Mouse (Mus musculus) hindbrain, embryonic 12.5 days (tissue): ENCODE measurements at regions not wholly inside any gene's neighbourhood (a gene's known extent, or its start where the extent isn't known, plus 50 kb on each side); places are given as distances from the start of the nearest gene placed in this dataset.

Source experiments
- ATAC-seq: fragments of 200-750 bp; cut with Nextera tagmentation; 2 replicates; pipeline ENCODE4 v1.8.0; 2017; ENCODE audit warnings: moderate TSS enrichment; ENCODE audit not compliant: low FRiP score
- H3K27ac ChIP-seq: fragments of 300-500 bp; sonication (generic); 2 replicates; pipeline ENCODE4 v1.5.1; 2016; ENCODE audit warnings: mild to moderate bottlenecking
- H3K27me3 ChIP-seq: fragments of 300-500 bp; sonication (generic); 2 replicates; pipeline ENCODE4 v1.6.1; 2016; ENCODE audit warnings: mild to moderate bottlenecking
- H3K36me3 ChIP-seq: fragments of 300-500 bp; sonication (generic); 2 replicates; pipeline ENCODE4 v1.6.1; 2016; ENCODE audit warnings: mild to moderate bottlenecking
- H3K4me1 ChIP-seq: fragments of 300-500 bp; sonication (generic); 2 replicates; pipeline ENCODE4 v1.6.1; 2016
- H3K4me2 ChIP-seq: fragments of 300-500 bp; sonication (generic); replicated peaks from 2 replicates; pipeline ENCODE4 v1.6.1; 2016; ENCODE audit warnings: mild to moderate bottlenecking
- H3K4me3 ChIP-seq: fragments of 300-500 bp; sonication (generic); 2 replicates; pipeline ENCODE4 v1.5.1; 2016; ENCODE audit warnings: mild to moderate bottlenecking
- H3K9ac ChIP-seq: fragments of 300-500 bp; sonication (generic); 2 replicates; pipeline ENCODE4 v1.6.1; 2016; ENCODE audit warnings: mild to moderate bottlenecking, moderate library complexity
- H3K9me3 ChIP-seq: fragments of 300-500 bp; sonication (generic); replicated peaks from 2 replicates; pipeline ENCODE4 v1.6.1; 2016; ENCODE audit warnings: mild to moderate bottlenecking
- WGBS: fragments of 180-500 bp; shearing (Covaris S2); methylation state at CpG from one replicate; pipeline ENCODE4 v1.1.7; 2016; 5-methylcytosine and 5-hydroxymethylcytosine counted together

DNA sequence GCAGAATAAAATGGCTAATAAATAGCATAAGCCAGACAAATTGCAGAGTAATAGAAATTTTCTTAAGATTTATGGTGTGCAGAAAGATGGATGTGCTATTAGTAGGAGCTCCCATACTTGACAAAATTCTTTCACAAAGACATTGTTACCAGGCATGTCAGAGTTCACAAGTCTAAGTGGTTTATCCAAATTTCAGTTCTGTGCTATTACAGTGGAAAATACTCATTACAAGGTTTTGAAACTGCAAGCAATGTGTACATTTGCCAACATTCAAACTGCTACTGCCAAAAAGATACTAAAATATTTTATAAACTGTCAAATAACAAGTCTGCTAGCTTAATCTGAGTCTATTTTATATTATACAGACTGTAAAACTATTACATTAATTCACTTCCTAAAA, 1550.2 kb upstream of the Acvr2a start:
- Histone ChIP-seq H3K27ac (no peak overlapping the region), H3K27me3 (no peaks in the 10 kb centered on the region), H3K9me3 (no peaks in the 10 kb centered on the region), H3K36me3 (no peaks in the 10 kb centered on the region), H3K9ac (no peak overlapping the region), H3K4me1 (no peaks in the 10 kb centered on the region), H3K4me2 (no peak overlapping the region), H3K4me3 (no peak overlapping the region)
- ATAC-seq: no peak

DNA sequence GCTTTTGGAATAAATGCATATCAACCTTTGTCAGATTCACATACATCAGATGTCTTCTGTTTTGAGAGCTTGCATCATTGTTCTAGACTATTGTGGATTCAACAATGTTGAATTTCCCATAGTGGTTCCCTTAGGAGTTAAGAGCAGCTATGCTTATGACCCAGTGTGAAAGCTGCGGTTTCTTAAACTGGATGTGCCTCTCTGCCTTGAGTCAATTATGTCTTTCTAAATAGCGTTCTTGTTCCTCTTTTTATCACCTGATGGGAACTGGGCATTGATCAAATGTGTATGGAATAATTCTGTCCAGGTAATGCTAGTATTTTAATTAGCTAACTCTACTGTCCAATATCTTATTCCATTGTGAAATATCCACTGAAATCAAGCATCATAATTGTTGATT, 1548.0 kb upstream of the Acvr2a start:
- Histone ChIP-seq H3K4me1 (no peaks in the 10 kb centered on the region), H3K27me3 (no peaks in the 10 kb centered on the region), H3K4me3 (no peak overlapping the region), H3K9ac (no peak overlapping the region), H3K27ac (no peak overlapping the region), H3K4me2 (no peak overlapping the region), H3K9me3 (no peaks in the 10 kb centered on the region), H3K36me3 (no peaks in the 10 kb centered on the region)
- no peak for ATAC-seq
- 88% methylated on average over 2 of the region's 2 CpGs for WGBS

DNA sequence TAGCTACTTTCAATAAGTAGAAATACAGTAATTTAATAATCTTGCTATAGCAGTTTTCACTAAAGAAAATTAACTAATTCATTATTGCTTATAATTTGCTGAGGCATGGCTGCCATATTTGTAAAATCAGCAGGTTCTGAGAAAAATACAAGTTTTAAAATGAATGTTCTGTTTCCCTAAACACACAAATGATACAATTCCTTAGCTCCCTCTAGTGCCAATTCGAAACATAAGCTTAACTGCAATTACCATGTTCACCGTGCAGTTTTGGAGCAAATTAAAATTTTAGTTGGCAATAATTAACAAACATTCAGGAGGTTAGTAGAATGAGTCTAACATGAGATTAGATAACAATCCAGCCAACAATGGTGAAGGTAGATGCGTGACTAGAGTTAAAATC, 1518.4 kb upstream of the Acvr2a start:
- no peak for ATAC-seq

DNA sequence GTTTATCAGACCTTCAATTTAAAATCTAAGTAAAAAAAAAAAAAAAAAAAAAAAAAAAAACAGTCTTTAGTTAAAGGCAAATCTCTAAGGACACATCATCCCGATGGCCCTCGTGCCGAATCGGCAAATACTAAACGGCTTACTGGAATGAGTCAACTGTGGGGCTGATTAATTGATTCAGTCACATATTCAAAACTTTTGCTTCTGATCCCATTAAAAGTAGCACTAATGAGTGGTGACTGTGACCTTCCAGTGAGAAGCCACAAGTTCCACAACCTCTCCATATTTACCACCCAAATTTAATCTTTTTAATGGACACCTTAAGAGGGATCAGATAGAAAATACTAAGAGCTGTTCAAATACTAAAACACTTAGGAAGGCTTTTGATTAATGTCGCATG, 1511.9 kb upstream of the Acvr2a start:
- 84% methylated on average over 6 of the region's 6 CpGs for WGBS
- Histone ChIP-seq H3K4me1 (no peaks in the 10 kb centered on the region), H3K9ac (no peak overlapping the region), H3K27me3 (no peaks in the 10 kb centered on the region), H3K4me3 (no peak overlapping the region), H3K36me3 (no peaks in the 10 kb centered on the region), H3K9me3 (no peaks in the 10 kb centered on the region), H3K4me2 (no peak overlapping the region), H3K27ac (no peak overlapping the region)
- ATAC-seq: no peak

More for the DNA sequence above, 1518.4 kb upstream of the Acvr2a start:
- Histone ChIP-seq H3K4me2 (no peak overlapping the region), H3K27ac (no peak overlapping the region), H3K4me1 (no peaks in the 10 kb centered on the region), H3K36me3 (no peaks in the 10 kb centered on the region), H3K9me3 (no peaks in the 10 kb centered on the region), H3K9ac (no peak overlapping the region), H3K4me3 (no peak overlapping the region), H3K27me3 (no peaks in the 10 kb centered on the region)
- 47% methylated on average over 3 of the region's 3 CpGs for WGBS

DNA sequence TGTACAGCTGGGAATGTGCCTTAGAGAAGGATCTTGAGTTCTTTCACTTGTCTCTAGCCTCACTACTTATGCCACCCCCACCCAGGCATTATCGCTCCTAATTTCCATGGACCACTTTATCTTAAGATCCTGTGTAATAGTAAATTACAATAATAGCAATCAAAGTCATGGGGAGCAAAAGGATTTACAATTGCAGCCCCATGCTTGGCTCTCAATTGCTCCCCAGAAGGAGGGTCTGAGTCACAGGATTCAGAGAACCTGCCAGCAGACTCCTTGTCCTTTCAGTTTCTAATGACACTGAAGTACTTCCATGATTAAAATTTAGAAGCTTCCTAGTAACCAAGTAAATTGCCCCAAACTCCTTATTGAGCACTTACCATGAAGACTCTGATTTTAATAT, 1483.3 kb upstream of the Acvr2a start:
- H3K36me3 ChIP-seq: no peaks in the 10 kb centered on the region
- H3K9ac ChIP-seq: no peak overlapping the region
- H3K4me2 ChIP-seq: no peak overlapping the region
- H3K4me1 ChIP-seq: no peaks in the 10 kb centered on the region
- 76% methylated on average over 1 of the region's 1 CpGs for WGBS
- no peak overlapping the region for H3K4me3 ChIP-seq
- ATAC-seq: no peak
- no peak overlapping the region for H3K27ac ChIP-seq
- no peaks in the 10 kb centered on the region for H3K9me3 ChIP-seq
- no peaks in the 10 kb centered on the region for H3K27me3 ChIP-seq

DNA sequence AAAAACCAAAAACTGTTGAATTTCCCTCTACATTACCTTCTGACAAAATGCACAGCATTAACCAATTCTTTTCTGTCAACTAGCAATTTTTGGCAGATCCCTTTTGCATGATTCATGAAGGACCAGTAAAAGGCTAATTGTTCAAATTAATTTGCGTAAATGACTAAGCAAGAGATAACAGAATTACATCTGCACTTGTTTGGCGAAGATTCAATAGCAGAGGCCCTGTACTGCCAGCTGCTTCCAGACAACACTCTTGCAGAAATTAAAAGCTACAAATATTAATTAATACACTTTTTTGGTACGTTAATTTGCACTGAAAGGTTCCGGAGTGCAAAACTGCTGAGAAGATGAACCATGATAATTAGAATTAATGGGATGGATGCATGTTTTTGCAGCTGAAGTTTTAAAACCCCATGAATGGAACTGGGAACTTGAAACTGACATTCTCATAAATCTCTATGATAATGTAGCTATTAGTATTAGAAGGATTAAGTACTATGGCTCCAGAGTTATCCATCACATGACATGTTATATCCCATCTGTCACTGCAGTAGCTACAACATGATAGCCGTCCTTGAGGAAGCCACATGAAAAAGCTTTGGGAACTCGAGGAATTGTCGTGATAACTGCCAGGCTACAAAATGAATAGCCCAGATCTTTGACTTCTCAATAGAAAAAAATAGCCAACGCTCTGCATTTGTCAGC, 1479.3 kb upstream of the Acvr2a start:
- 51% methylated on average over 8 of the region's 8 CpGs for WGBS
- Histone ChIP-seq H3K4me1 (no peaks in the 10 kb centered on the region), H3K36me3 (no peaks in the 10 kb centered on the region), H3K9ac (no peak overlapping the region), H3K4me2 (no peak overlapping the region), H3K27me3 (no peaks in the 10 kb centered on the region), H3K4me3 (no peak overlapping the region), H3K27ac (no peak overlapping the region), H3K9me3 (no peaks in the 10 kb centered on the region)
- peak; percentile 72 for ATAC-seq

DNA sequence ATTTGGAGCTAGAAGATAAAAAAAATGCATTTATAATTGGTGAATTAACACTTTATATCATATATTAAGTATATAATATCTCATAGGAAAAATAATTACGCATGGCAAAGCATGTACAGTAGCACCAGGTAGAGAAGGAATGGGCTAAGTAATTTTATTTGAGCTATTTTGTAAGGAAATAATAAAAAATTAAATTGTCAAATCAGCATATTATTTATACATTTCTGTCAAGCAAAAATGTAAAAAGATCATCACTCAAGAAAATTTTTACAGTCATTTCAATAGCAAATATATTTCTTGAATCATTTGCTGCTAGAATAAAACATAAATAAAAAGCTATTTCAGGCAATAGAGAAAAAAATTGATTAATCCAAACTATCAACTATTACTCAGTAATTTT, 1450.4 kb upstream of the Acvr2a start:
- 95% methylated on average over 1 of the region's 1 CpGs for WGBS
- Histone ChIP-seq H3K9ac (no peak overlapping the region), H3K9me3 (no peaks in the 10 kb centered on the region), H3K27me3 (no peaks in the 10 kb centered on the region), H3K4me1 (no peaks in the 10 kb centered on the region), H3K4me2 (no peak overlapping the region), H3K27ac (no peak overlapping the region), H3K4me3 (no peak overlapping the region), H3K36me3 (no peaks in the 10 kb centered on the region)
- ATAC-seq: no peak

DNA sequence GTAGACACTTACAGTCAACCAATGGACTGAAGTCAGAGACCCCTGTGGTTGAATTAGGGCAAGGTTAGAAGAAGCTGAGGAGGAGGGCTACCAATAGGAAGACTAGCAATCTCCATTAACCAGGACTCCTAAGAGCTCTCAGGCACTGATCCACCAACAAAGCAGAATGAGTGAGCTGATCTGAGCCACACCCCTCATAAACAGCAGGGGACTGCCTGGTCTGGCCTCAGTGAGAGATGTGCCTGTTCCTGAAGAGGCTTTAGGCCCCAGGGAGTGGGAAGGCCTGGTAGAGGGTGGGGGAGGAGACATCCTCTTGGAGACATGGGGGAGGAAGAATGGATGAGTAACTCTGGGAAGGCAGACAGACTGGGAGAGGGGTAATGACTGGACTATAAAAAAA, 1445.6 kb upstream of the Acvr2a start:
- 0 out of 2 replicates have a peak, but pooled peaks have one; percentile 19 for ATAC-seq
- no peaks in the 10 kb centered on the region for H3K9me3 ChIP-seq
- H3K4me1 ChIP-seq: no peaks in the 10 kb centered on the region
- H3K9ac ChIP-seq: no peak overlapping the region
- no peak overlapping the region for H3K4me3 ChIP-seq
- H3K4me2 ChIP-seq: no peak overlapping the region
- no peak overlapping the region for H3K27ac ChIP-seq
- no peaks in the 10 kb centered on the region for H3K27me3 ChIP-seq
- no peaks in the 10 kb centered on the region for H3K36me3 ChIP-seq
